Mouse (Mus musculus) gonadal fat pad, adult 2 months (tissue): Measurements from ENCODE around the gene Mreg. TPM values are rescaled to one million over a fixed set of nuclear protein-coding genes. Genes with fewer than 3 reads are reported as not detected.

Experiments used
- DNase-seq: peaks from one replicate; pipeline ENCODE4 v3.0.0-alpha.2; 2012; ENCODE audit warnings: low read depth
- polyA plus RNA-seq: library from polyadenylated mRNA; depleted of rRNA; stranded (reverse); fragments of >200 nt; gene quantifications from 2 replicates; pipeline ENCODE4 v1.2.3, GENCODE M21; 2012; rRNA removed

Gene Mreg
- polyA plus RNA-seq, 1 experiment, result 0.31 TPM

DNA sequence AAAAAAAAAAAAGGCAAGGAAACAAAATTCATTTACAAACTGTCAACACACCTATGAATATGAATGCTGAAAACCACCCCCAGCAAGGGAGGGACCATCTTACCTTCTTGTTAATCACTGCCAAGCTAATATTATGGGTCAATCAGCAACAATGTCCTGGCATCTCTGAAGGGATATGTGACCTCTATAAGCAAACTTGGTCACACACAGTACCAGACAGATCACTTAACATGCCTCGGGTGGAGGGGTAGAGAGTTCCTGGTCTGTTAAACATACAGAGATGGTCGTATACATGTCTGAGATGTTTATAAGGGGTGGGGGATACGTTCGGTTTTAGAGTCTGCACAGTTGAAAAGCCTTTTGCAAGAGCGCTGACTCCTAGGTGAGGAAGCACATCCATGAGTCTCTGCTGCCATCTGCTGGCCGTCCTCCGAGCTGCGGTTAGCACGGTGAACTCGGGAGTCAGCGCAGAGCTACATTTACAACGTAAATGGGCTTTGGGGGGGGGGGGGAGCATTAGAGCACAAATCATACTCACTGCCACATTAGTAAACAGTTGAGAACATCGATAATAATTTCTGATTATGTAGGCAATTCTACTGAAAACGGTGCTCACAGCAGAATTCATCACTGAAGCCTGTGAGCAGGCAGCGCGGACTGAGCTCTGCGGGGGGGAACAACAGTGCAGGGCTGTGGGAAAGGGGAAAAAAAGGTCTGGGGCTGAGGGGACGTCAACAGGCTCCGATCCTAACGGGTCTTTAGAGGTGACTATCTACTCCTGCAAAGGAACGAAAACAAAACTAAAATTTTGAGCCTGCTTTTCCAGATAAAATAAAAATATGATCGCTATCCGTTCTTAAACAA is 88.4 kb downstream of the Mreg start:
- DNase-seq, result no peak

DNA sequence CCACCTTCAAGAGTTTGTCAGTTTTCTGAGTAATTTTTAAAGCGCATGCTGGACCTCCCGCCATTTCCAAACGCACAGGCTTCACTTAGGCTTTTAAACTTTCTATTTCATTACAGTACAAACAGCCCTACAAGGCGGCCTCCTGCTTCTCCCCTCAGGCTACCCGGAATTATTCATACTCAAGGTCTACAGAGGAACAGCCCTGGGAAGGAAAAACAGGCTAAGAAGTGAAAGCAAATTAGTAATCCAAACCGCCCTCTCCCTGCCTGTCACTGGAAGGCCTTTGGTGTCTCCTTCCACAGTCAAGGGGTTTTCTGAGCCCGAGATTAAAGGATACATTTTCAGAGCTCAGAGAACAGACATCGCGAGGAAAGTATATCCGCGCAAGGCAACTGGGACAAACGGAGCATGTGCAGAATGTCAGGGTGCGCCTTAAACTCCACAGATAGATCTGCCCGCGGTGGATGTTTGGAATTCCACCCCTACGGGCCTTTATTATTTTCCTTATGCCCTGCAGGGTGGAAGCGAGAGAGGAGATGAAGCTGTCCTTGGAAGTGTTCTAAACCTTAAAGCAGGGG is 90.4 kb downstream of the Mreg start:
- no peak for DNase-seq

DNA sequence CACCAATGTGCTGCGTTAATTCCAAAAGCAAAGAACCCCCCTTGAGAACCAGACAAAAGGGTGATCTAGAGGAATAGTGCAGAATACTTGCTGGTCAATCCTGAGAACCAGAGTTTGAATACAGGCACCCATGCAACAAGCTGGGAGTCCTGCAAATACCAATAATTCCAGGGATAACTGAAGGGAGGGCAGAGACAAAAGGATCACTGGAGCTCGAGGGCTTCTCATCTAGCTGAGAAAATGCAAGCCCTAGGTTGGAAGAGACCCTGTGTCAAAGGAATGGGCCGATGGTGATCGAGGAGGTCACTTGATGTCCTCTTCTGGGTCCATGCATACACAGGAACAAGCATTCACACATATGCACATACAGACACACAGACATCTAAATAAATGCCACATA is 92.1 kb downstream of the Mreg start:
- DNase-seq, result no peak

DNA sequence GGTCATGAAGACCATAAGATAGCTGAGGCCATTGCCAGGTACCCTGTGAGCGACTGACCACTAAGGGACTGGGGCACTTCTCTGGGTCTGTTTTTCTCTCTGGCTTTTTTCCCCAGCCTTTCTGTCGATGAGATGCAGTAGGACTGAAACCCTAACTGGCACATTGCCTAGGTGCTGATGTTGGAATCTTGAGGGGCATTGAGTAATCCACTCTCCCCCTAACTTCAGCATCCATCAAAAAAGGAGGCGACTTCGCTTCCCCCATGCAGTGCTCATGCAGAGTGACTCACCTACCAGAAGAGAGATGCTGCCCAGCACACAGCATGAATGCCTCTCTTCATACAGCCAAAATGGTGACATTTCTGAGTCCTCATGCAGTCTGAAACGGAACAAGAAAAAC is 97.9 kb downstream of the Mreg start:
- DNase-seq, result no peak

Other genes with a start within 250 kb of the Mreg start
- gene Pecr, start 72.0 kb upstream of the Mreg start, polyA plus RNA-seq, result 12.8 and 14.1 TPM in 2 replicates
- 0.07 and 0.11 TPM in 2 replicates for gene Tmem169, start 72.1 kb upstream of the Mreg start, polyA plus RNA-seq
- 4.5 and 6.3 TPM in 2 replicates for gene Xrcc5, start 95.1 kb upstream of the Mreg start, polyA plus RNA-seq